Mouse (Mus musculus): ENCODE data around the gene Cmtm1.
"Not testable (repeated sequence)": the region's sequence is repeated elsewhere in the genome, so short reads cannot be mapped to it uniquely, and the experiment has no call there.

The Cmtm1 gene

GRCm38 (mm10) chr8:104309441-104310155 lies at the start of gene Cmtm1, which contains the start of gene Gm45711:
Gene Cmtm1, minus strand, starts transcription at chr8:104310145.
Gene Gm45711, minus strand, starts transcription at chr8:104310081.
- DNase-seq (ENCODE audit: low spot score in 2 of 2): not testable (repeated sequence)

DNA sequence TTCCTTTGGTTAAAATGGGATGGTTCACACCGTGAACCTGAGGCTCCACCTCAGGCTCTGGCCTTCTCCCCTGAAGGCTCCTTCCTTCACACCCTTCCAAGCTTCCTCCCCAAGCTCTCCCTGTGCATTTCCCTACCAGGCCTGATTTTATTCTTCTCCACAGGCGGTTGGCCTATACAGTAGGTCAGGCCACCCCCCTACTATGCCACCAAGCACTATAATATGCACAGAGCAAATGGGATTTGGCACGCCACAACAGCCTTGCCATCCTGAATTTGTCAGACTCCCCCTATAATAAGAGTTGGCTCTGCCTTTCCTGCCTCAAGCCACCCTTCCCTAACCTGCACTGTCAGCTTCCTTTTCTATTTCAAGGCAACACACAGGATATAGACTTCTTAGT lies 48.7 kb upstream of the Cmtm1 start:
- DNase-seq (ENCODE audit: low spot score in 2 of 2): no peak

DNA sequence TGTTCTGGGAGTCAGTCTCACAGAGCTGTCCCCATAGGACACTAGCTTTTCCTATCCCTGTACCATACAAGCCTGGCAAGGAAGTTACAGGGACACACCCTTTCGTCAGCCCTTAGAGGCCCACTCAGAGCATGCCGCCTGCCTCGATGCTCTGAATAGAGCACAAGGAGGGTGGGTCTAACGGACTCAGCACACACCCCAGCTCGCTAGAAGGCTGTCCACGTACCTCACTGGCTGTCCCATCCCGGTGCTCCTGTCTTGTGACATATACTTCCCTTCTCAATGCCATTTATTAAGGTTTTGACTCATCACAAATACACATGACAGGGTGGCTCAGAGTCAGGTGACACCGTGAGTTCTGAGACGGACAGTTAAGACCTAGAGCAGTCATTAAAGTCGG lies 44.6 kb upstream of the Cmtm1 start:
- no peak for DNase-seq (ENCODE audit: low spot score in 2 of 2)

DNA sequence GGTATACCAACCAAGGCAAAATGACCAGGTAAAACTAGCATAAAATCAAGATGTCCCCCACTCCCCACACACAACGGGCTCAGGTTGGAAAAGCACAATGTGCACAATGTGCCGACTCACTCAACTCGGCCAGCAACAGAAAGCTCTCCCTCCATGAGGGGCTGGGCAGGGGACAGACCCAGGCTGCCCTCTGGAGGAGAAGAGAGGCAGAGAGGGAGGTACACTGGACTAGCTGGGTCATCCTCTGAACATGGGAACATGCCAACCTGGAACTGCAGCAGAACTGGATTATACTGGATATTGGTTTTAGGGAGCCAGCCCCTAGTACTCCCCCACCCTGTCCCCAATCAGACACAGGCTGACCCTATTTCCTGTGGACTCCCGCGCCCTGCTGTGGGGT lies 43.2 kb upstream of the Cmtm1 start:
- no peak for DNase-seq (ENCODE audit: low spot score in 2 of 2)

GRCm38 (mm10) chr8:104350047-104350446 lies 40.1 kb upstream of the Cmtm1 start:
- DNase-seq (ENCODE audit: low spot score in 2 of 2): no peak

- no peak for DNase-seq (ENCODE audit: low spot score in 2 of 2)
Measured at GRCm38 (mm10) chr8:104348971-104349370, 39.0 kb upstream of the Cmtm1 start.

GRCm38 (mm10) chr8:104346706-104347105 lies 36.8 kb upstream of the Cmtm1 start:
- DNase-seq (ENCODE audit: low spot score in 2 of 2): no peak

- no peak for DNase-seq (ENCODE audit: low spot score in 2 of 2)
Measured at GRCm38 (mm10) chr8:104344622-104345021, 34.7 kb upstream of the Cmtm1 start.

GRCm38 (mm10) chr8:104343957-104344356 lies 34.0 kb upstream of the Cmtm1 start:
- DNase-seq (ENCODE audit: low spot score in 2 of 2): peak; percentile 71 to 87

GRCm38 (mm10) chr8:104342426-104342825 lies 32.5 kb upstream of the Cmtm1 start:
- no peak for DNase-seq (ENCODE audit: low spot score in 2 of 2)

DNA sequence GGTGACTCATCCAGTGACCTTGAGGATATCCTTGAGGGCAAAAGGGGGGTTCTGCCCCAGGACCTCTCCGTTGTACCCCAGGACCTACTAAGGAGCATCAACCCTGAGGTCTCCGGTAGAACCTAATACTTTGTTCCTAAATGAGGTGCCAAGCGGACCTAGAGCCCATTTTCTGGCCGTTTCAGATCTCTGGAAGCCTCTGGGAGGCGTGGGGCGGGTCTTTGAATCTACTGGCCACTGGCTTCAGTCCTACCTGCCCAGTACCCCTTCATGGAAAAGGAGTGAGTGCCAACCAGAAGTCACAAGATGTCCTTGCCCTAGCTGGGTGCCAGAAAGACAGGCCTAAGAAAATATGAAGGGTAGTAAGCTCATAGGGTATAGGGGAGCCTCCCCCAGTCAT lies 31.7 kb upstream of the Cmtm1 start:
- no peak for DNase-seq (ENCODE audit: low spot score in 2 of 2)

DNA sequence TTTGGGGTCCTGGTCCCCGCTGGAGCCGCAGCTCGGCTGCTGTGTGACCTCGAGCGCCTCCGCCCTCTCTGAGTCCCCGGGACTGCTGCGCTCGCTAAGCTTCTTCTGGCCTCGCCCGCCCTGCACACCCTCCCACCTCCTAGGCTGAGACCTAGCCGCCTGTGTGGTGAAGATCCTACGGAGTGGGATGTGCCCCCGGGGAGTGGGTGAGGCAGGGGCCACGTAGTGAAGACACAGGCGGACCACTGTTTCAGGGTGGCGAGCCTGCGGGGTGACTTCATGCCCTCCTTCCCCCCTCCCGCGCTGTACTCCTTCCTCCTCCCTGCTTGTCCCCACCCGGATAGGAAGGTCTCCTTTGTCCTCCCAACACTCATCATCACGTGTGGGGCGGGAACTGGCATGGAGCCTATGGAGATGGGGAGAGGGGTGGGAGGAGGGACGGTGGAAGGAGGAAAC lies 31.2 kb upstream of the Cmtm1 start:
- peak in 1 of 2 experiments; percentile 36 for DNase-seq (ENCODE audit: low spot score in 2 of 2)

DNA sequence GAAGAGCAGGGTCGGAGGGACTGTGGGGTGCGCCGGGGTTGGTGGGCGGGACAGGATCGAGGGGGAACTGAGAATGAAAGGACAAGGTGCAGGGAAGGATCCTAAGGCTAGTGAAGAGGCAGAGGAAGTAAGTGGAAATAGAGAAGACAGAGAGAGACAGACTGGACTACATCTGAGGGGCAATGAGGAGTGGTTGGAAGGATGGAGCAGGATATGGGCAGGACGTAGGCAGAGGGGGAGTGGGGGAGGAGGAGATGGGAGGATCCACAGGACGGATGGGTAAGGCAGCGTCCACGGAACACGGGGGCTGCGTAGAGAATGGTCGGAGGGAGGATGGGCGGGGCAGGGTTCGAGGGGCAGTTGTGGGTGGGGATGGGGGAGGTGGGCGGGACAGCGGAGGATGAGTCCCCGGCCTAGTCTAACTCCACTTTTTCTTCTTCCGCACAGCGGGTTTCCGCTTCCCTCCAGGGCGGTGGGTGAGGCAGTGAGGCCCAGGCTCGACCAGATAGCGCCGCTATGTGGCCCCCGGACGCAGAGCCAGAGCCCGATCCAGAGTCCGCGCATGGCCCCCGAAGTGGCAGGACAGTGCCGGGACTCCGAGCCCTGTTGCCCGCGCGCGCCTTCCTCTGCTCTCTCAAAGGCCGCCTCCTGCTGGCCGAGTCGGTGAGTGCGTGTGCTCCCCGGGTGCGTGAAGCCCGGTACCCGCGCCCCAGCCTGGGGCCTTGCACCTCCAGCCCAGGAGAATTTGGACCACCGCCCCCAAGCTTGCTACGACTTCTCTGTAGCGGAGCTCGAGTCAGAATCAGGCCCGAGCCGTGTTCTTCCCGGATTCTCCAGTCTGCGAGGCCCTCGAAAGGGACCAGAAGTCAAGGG lies 30.5 kb upstream of the Cmtm1 start:
- DNase-seq (ENCODE audit: low spot score in 2 of 2): peak; percentile 57 to 83

DNA sequence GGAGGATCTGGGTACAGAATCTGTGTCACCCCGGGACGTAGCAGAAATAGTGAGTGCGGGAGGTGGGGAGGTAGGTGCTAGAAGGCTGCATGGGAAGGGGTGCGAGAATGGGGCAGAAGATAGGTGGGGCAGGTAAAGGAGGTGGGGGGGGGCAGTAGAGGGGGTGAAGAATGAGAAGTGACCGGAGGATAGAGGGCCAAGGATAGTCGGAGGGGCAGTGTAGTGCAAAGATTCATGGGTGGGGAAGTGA lies 30.0 kb upstream of the Cmtm1 start:
- peak in 1 of 2 experiments; percentile 26 for DNase-seq (ENCODE audit: low spot score in 2 of 2)

- no peak for DNase-seq (ENCODE audit: low spot score in 2 of 2)
Measured at GRCm38 (mm10) chr8:104339229-104339982, 29.5 kb upstream of the Cmtm1 start, which contains the start of gene Cmtm3. Gene Cmtm3, plus strand, starts transcription at chr8:104339410.

DNA sequence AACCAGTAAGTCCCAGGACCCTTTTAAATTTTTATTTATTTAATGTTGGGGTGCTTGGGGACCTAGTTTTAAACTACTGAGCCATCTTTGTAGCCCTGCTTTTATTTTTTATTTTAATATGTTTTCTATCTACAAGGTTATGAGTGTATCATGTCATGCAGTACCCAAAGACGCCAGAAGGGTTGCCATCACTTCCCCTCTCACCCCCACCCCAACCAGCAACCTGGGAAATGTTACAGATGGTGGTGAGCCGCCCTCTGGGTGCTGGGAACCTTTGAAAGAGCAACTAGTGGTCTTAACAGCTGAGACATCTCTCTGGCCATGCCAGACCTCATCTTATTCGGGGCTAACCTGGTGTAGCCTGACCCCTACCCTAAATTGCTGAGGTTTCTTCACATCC lies 27.9 kb upstream of the Cmtm1 start:
- peak in 1 of 2 experiments; percentile 44 for DNase-seq (ENCODE audit: low spot score in 2 of 2)

- no peak for DNase-seq (ENCODE audit: low spot score in 2 of 2)
Measured at GRCm38 (mm10) chr8:104336806-104337205, 26.9 kb upstream of the Cmtm1 start.

DNA sequence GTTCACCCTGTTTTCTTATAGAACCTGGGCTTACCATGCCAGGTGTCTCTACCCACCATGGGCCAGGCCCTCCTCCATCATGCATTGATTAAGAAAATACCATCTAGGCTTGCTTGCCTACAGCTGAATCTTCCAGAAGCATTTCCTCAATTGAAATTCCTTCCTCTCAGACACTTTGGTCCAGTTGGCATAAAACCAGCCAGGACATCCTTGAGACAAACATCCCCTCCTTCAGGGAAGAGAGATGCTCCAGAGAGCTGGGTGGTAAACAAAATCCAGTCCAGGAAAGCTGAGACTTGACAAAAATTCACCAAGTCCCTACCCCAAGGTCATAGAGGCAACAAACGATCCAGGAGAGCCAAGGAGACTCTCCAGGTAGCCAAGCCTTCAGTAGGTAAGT lies 24.3 kb upstream of the Cmtm1 start:
- DNase-seq (ENCODE audit: low spot score in 2 of 2): no peak

DNA sequence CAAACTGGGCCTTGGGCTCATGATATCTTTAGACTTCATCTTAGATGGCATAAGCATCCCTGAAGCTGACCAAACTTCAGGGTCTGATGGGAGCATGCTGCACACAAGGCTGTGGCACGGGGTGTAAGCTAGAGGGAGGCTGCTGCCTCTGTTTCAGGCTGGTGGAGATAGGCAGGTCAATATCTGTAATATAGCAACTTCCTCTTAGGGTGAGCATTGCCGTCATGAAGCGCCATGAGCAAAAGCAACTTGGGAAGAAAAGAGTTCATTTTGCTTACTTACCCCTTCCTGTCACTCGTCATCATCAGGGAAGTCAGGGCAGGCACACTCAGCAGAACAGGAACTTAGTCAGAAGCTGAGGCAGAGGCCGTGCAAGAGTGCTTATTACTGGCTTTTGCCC lies 23.8 kb upstream of the Cmtm1 start:
- DNase-seq (ENCODE audit: low spot score in 2 of 2): no peak

DNA sequence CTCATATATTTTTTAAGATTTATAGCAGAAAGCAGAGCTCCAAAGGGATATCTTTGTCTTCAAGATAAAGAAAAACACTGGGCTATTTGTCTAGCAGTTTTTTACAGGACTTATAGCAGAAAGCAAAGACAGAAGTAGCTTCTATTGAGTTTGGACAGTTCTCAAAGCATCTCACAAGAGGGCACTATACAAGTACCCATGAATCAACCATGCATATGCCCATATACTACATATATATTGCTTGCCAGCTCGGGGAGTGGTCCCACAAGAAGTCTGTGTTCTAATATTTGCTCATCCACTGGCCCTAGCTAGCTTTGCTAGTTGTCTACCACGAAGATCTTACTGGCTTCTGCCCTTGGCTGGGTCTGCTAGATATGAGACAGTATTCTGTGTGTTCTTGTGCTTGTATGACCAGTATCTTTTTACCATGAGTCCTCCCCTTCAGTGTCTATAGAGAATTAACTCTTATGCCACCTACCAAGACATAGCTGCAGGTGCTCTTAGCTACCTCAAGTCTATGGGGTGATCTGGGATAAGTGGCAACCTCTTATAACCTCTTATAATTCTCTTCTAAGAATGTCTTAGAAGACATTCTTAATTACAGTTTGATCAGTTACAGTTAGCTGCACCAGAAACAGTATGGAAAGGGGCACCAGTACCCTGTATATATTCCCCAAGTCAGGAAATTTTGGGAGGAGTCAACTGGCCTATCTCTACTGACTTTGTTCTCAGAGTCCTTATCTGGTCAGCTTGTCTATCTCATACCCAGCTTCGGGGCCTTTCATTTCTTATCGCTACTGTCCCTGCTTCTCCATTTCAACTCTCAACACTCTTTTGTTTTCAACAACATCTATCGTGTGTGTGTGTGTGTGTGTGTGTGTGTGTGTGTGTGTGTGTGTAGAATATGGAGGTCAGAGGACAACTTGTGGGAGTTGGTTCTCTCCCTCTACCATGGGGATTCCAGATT lies 23.0 kb upstream of the Cmtm1 start:
- no peak for DNase-seq (ENCODE audit: low spot score in 2 of 2)

DNA sequence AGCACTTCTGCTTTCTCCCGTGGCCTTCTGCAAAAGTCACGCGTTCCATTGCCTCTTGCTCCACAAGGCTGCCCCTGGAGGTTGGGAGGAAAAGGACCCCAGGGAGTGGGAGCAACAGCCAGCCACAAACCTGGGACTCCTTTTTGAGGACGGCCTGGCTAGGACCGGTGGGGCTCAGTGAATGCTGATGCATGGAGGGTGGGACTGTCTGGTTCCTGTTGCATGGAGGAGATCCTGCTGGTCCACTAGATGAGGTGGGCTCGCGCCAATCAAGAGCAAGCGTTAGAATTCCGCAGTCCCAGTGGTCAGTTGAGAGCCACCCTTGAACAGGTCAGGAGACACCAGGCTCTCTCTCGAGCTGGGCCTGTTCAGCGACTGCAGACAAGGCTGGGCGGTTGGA lies 12.0 kb upstream of the Cmtm1 start, which contains the start of gene Cmtm2b:
Gene Cmtm2b, plus strand, starts transcription at position 301 of the 400 bp plus-strand sequence.
- not testable (repeated sequence) for DNase-seq (ENCODE audit: low spot score in 2 of 2)

All from spleen, postnatal 10 days (tissue).